Mouse (Mus musculus): ENCODE results near the gene Slc16a2. TPM values are rescaled to one million over a fixed set of nuclear protein-coding genes. Genes with fewer than 3 reads are reported as not detected.
"Not testable (repeated sequence)": the region's sequence is repeated elsewhere in the genome, so short reads cannot be mapped to it uniquely, and the experiment has no call there.

Slc16a2 gene
- polyA plus RNA-seq, 1 experiment = 14.2 TPM

DNA sequence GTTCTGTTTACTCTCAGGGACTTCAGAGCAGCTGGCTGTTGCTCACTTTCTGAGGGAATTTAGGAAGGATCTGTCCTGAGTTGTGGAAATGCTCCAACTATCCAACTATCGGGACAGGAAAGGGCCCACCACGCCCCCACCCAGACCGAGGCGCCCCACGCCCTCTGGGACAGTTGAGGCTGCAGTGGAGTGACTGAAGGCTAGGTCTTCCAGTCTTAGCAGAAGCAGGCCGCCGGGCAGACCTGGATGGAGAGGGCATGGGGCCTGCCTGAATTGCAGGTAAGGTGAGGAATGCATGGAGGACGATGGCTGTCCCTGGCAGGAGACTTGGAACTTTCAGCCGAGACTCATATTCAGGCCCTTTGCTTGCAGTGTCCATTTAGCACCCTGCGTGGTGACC lies 127.4 kb downstream of the Slc16a2 start:
- no peak for TF ChIP-seq EP300 (IDR thresholded peaks at IDR 0.05; ENCODE audit: insufficient read depth, low read depth, low read length)
- no peak for TF ChIP-seq CTCF (IDR thresholded peaks at IDR 0.05; ENCODE audit: low read depth, low read length)
- TF ChIP-seq POLR2A (IDR thresholded peaks at IDR 0.05; ENCODE audit: insufficient read depth, low read length) = no peak
- Histone ChIP-seq H3K27me3 (ENCODE audit: control insufficient read depth, insufficient read depth, low read length, poor library complexity, severe bottlenecking) (0 out of 2 replicates have a peak, but pooled peaks cover 2% of the 10 kb centered on the region), H3K36me3 (ENCODE audit: control insufficient read depth, insufficient read depth, low read length, poor library complexity, severe bottlenecking) (no peaks in the 10 kb centered on the region), H3K4me1 (ENCODE audit: control insufficient read depth, insufficient read depth, low read length) (no peaks in the 10 kb centered on the region), H3K9me3 (replicated peaks; ENCODE audit: control insufficient read depth, insufficient read depth, low read length, poor library complexity, severe bottlenecking) (no peaks in the 10 kb centered on the region), H3K27ac (ENCODE audit: insufficient read depth, low read length) (no peak overlapping the region), H3K4me3 (ENCODE audit: low read depth, low read length) (peak overlapping the region; percentile 59; the same call in 1 of the 2 replicates), H3K9ac (ENCODE audit: low read depth, poor library complexity, severe bottlenecking) (no peak overlapping the region)

DNA sequence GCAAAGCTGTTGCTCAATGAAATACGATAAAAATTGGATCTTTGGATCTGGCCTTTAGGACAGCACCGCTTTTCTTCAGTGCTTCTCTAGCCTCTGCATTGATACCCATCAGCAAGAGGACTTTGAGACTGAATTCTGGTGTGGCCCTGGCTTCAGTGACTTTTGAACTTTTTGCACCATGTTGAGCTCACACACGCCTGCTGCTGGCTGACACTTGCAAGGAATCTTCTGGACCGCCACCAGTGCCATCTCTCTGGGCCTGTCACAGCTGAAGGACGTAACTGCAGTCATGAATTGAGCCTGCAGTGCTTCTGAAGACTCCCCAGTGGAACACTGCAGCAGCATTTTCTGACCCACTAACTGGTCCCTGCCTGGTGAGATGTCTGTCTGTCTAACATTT lies 128.9 kb downstream of the Slc16a2 start:
- TF ChIP-seq CTCF (IDR thresholded peaks at IDR 0.05; ENCODE audit: low read depth, low read length) (no peak), EP300 (IDR thresholded peaks at IDR 0.05; ENCODE audit: insufficient read depth, low read depth, low read length) (no peak), POLR2A (IDR thresholded peaks at IDR 0.05; ENCODE audit: insufficient read depth, low read length) (no peak)
- H3K27ac ChIP-seq (ENCODE audit: insufficient read depth, low read length) = no peak overlapping the region
- H3K4me1 ChIP-seq (ENCODE audit: control insufficient read depth, insufficient read depth, low read length) = no peaks in the 10 kb centered on the region
- no peaks in the 10 kb centered on the region for H3K9me3 ChIP-seq (replicated peaks; ENCODE audit: control insufficient read depth, insufficient read depth, low read length, poor library complexity, severe bottlenecking)
- H3K9ac ChIP-seq (ENCODE audit: low read depth, poor library complexity, severe bottlenecking) = no peak overlapping the region
- H3K27me3 ChIP-seq (ENCODE audit: control insufficient read depth, insufficient read depth, low read length, poor library complexity, severe bottlenecking) = 0 out of 2 replicates have a peak, but pooled peaks cover 2% of the 10 kb centered on the region
- H3K36me3 ChIP-seq (ENCODE audit: control insufficient read depth, insufficient read depth, low read length, poor library complexity, severe bottlenecking) = no peaks in the 10 kb centered on the region
- no peak overlapping the region for H3K4me3 ChIP-seq (ENCODE audit: low read depth, low read length)

DNA sequence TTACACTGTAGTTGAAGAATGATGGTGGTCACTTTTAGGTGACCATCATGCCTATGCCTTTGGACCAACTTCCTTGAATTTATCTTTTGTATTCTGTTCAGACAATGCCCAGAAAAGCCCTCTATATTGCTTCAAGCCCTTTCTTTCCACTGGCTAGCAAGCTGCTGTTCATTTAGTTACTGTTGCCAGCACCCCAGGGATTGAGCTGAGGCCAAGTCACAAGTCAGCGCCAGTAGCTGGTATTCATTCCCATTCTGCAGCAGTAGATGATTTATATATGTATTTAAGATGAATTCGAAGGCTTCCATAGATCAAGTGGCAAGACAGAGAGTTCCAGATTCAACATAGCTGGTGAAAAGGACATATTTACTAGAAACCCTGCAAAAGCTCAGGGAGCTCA lies 133.2 kb downstream of the Slc16a2 start:
- Histone ChIP-seq H3K27ac (ENCODE audit: insufficient read depth, low read length) (no peak overlapping the region), H3K27me3 (ENCODE audit: control insufficient read depth, insufficient read depth, low read length, poor library complexity, severe bottlenecking) (no peaks in the 10 kb centered on the region), H3K9ac (ENCODE audit: low read depth, poor library complexity, severe bottlenecking) (no peak overlapping the region), H3K4me3 (ENCODE audit: low read depth, low read length) (no peak overlapping the region), H3K9me3 (replicated peaks; ENCODE audit: control insufficient read depth, insufficient read depth, low read length, poor library complexity, severe bottlenecking) (no peaks in the 10 kb centered on the region), H3K36me3 (ENCODE audit: control insufficient read depth, insufficient read depth, low read length, poor library complexity, severe bottlenecking) (no peaks in the 10 kb centered on the region), H3K4me1 (ENCODE audit: control insufficient read depth, insufficient read depth, low read length) (no peaks in the 10 kb centered on the region)
- TF ChIP-seq EP300 (IDR thresholded peaks at IDR 0.05; ENCODE audit: insufficient read depth, low read depth, low read length) = no peak
- TF ChIP-seq CTCF (IDR thresholded peaks at IDR 0.05; ENCODE audit: low read depth, low read length) = no peak

DNA sequence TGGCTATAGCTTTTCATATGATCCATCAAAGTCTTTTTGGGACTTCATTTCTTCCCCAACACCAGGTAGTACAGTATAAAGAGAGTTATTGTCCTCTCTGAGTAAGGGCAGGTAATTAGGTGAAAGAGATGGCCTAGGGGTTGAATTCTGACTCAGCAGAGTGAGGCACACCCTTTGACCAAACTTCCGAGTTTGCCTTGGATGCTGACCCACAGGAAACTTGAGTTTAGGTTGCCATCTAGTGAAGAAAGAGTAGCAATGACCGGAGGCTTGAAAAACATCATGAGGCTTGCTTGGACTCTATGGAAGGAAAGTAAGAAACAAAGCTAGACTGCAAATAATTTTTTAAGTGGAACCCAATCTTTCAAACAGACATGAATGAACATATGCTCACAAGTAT lies 147.1 kb downstream of the Slc16a2 start:
- no peaks in the 10 kb centered on the region for H3K9me3 ChIP-seq (replicated peaks; ENCODE audit: control insufficient read depth, insufficient read depth, low read length, poor library complexity, severe bottlenecking)
- no peaks in the 10 kb centered on the region for H3K36me3 ChIP-seq (ENCODE audit: control insufficient read depth, insufficient read depth, low read length, poor library complexity, severe bottlenecking)
- TF ChIP-seq CTCF (IDR thresholded peaks at IDR 0.05; ENCODE audit: low read depth, low read length) = no peak
- TF ChIP-seq POLR2A (IDR thresholded peaks at IDR 0.05; ENCODE audit: insufficient read depth, low read length) = no peak
- TF ChIP-seq EP300 (IDR thresholded peaks at IDR 0.05; ENCODE audit: insufficient read depth, low read depth, low read length) = no peak
- no peak overlapping the region for H3K9ac ChIP-seq (ENCODE audit: low read depth, poor library complexity, severe bottlenecking)
- H3K27me3 ChIP-seq (ENCODE audit: control insufficient read depth, insufficient read depth, low read length, poor library complexity, severe bottlenecking) = no peaks in the 10 kb centered on the region
- no peaks in the 10 kb centered on the region for H3K4me1 ChIP-seq (ENCODE audit: control insufficient read depth, insufficient read depth, low read length)
- H3K27ac ChIP-seq (ENCODE audit: insufficient read depth, low read length) = no peak overlapping the region
- no peak overlapping the region for H3K4me3 ChIP-seq (ENCODE audit: low read depth, low read length)

DNA sequence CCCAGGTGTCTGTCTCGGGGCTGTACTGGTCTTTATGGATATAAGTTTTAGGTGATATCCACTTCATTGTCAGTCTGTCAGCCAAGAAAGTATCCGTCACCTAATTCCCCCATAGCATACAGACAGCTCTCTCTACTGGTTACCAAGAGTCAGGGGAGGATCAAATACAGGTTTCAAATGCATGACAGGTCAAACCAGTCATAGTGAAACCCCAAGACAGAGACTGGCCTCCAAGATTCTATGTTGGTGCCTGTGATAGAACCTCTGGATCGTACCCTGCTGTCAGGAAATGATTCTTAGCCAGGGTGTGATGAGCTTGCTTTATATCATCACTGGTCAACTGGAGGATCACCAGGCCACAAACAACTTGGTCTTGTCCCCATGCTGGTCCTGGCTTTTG lies 148.0 kb downstream of the Slc16a2 start:
- Histone ChIP-seq H3K36me3 (ENCODE audit: control insufficient read depth, insufficient read depth, low read length, poor library complexity, severe bottlenecking) (no peaks in the 10 kb centered on the region), H3K9me3 (replicated peaks; ENCODE audit: control insufficient read depth, insufficient read depth, low read length, poor library complexity, severe bottlenecking) (no peaks in the 10 kb centered on the region), H3K27me3 (ENCODE audit: control insufficient read depth, insufficient read depth, low read length, poor library complexity, severe bottlenecking) (no peaks in the 10 kb centered on the region), H3K9ac (ENCODE audit: low read depth, poor library complexity, severe bottlenecking) (no peak overlapping the region), H3K4me3 (ENCODE audit: low read depth, low read length) (no peak overlapping the region), H3K4me1 (ENCODE audit: control insufficient read depth, insufficient read depth, low read length) (no peaks in the 10 kb centered on the region), H3K27ac (ENCODE audit: insufficient read depth, low read length) (no peak overlapping the region)
- no peak for TF ChIP-seq POLR2A (IDR thresholded peaks at IDR 0.05; ENCODE audit: insufficient read depth, low read length)
- no peak for TF ChIP-seq CTCF (IDR thresholded peaks at IDR 0.05; ENCODE audit: low read depth, low read length)
- no peak for TF ChIP-seq EP300 (IDR thresholded peaks at IDR 0.05; ENCODE audit: insufficient read depth, low read depth, low read length)

DNA sequence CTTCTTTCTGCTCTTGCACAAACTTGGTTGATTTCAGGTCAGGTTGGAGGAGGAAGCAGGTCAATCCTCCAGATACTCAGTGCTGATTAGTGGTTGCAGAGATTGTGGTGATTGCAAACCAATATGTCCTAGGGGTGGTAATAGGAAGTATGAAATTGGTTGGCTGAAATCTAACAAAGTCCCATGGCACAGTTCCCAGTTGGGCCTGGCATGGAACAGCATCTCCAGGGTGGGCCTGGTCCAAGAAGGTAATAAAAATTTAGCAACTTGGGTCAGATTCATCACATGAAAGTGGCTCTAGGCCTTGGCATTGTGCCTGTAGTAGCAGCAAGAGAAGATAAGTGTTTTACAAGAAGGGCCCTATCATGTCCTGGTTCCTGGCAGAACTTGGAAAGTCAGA lies 151.5 kb downstream of the Slc16a2 start:
- Histone ChIP-seq H3K4me1 (ENCODE audit: control insufficient read depth, insufficient read depth, low read length) (no peaks in the 10 kb centered on the region), H3K4me3 (ENCODE audit: low read depth, low read length) (no peak overlapping the region), H3K27ac (ENCODE audit: insufficient read depth, low read length) (no peak overlapping the region), H3K9ac (ENCODE audit: low read depth, poor library complexity, severe bottlenecking) (no peak overlapping the region), H3K27me3 (ENCODE audit: control insufficient read depth, insufficient read depth, low read length, poor library complexity, severe bottlenecking) (no peaks in the 10 kb centered on the region), H3K9me3 (replicated peaks; ENCODE audit: control insufficient read depth, insufficient read depth, low read length, poor library complexity, severe bottlenecking) (no peaks in the 10 kb centered on the region), H3K36me3 (ENCODE audit: control insufficient read depth, insufficient read depth, low read length, poor library complexity, severe bottlenecking) (no peaks in the 10 kb centered on the region)
- TF ChIP-seq CTCF (IDR thresholded peaks at IDR 0.05; ENCODE audit: low read depth, low read length) (no peak), EP300 (IDR thresholded peaks at IDR 0.05; ENCODE audit: insufficient read depth, low read depth, low read length) (no peak), POLR2A (IDR thresholded peaks at IDR 0.05; ENCODE audit: insufficient read depth, low read length) (no peak)

DNA sequence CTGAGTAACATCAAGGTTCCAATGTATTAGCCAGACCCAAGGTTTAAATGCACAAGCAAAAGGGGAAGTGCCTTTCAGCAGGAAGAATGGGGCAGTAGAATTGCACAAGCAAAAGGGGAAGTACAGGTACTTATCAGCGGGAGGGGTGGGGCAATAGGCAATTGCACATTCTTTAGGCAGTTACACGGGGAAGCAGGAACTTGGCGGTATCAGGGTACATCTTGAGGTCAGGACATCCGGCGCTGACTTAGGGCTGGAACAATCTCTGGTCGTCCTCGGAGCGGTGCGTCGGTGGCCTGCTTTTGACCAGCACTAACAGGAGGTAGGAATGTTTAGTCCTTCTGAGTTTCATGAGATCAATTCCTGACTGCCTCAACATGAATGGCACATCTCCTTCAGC lies 157.3 kb downstream of the Slc16a2 start:
- not testable (repeated sequence) for H3K27ac ChIP-seq (ENCODE audit: insufficient read depth, low read length); H3K4me3 ChIP-seq (ENCODE audit: low read depth, low read length); H3K9ac ChIP-seq (ENCODE audit: low read depth, poor library complexity, severe bottlenecking); H3K36me3 ChIP-seq (ENCODE audit: control insufficient read depth, insufficient read depth, low read length, poor library complexity, severe bottlenecking); H3K9me3 ChIP-seq (replicated peaks; ENCODE audit: control insufficient read depth, insufficient read depth, low read length, poor library complexity, severe bottlenecking); H3K4me1 ChIP-seq (ENCODE audit: control insufficient read depth, insufficient read depth, low read length); H3K27me3 ChIP-seq (ENCODE audit: control insufficient read depth, insufficient read depth, low read length, poor library complexity, severe bottlenecking)
